Mouse (Mus musculus) small intestine, adult 2 months (tissue): ENCODE data around the gene Alox15. TPM values are rescaled to one million over a fixed set of nuclear protein-coding genes. Genes with fewer than 3 reads are reported as not detected.

Source experiments
- H3K27ac ChIP-seq: fragments of 200-500 bp; 2 replicates; pipeline ENCODE4 v1.5.1; 2012; ENCODE audit warnings: low read depth, low read length, control low read depth, inconsistent platforms; ENCODE audit not compliant: insufficient read depth
- H3K27me3 ChIP-seq: fragments of 200-500 bp; 2 replicates; pipeline ENCODE4 v1.6.1; 2012; ENCODE audit warnings: mild to moderate bottlenecking, moderate library complexity, low read length, inconsistent platforms; ENCODE audit not compliant: control insufficient read depth, insufficient read depth
- H3K36me3 ChIP-seq: fragments of 200-500 bp; 2 replicates; pipeline ENCODE4 v1.6.1; 2012; ENCODE audit warnings: mild to moderate bottlenecking, low read length, control low read depth, inconsistent platforms; ENCODE audit not compliant: control insufficient read depth, insufficient read depth
- H3K4me1 ChIP-seq: fragments of 200-500 bp; 2 replicates; pipeline ENCODE4 v1.6.1; 2012; ENCODE audit warnings: low read length, inconsistent platforms, mixed read lengths; ENCODE audit not compliant: control insufficient read depth, insufficient read depth, insufficient read length
- H3K4me3 ChIP-seq: fragments of 200-500 bp; 2 replicates; pipeline ENCODE4 v1.5.1; 2012; ENCODE audit warnings: low read depth, mild to moderate bottlenecking, control low read depth, inconsistent platforms, low read length, moderate library complexity
- CTCF ChIP-seq: fragments of 200-500 bp; IDR thresholded peaks from 2 replicates; pipeline ENCODE4 v1.5.1; 2012; ENCODE audit warnings: low read depth, mild to moderate bottlenecking, control low read depth, inconsistent platforms, low read length, moderate library complexity, mixed read lengths; ENCODE audit not compliant: insufficient replicate concordance, insufficient read length; ENCODE audit errors: extremely low read depth
- POLR2A ChIP-seq: fragments of 200-500 bp; IDR thresholded peaks from 2 replicates; pipeline ENCODE4 v1.6.1; 2012; ENCODE audit warnings: low read depth, mild to moderate bottlenecking, control low read depth, inconsistent platforms, low read length, moderate library complexity
- WGBS: fragments of 180-500 bp; shearing (Covaris S2); methylation state at CpG from one replicate; pipeline ENCODE4 v1.1.7; 2018; 5-methylcytosine and 5-hydroxymethylcytosine counted together
- polyA plus RNA-seq: library from polyadenylated mRNA; depleted of rRNA; stranded (reverse); fragments of >200 nt; gene quantifications from 2 replicates; pipeline ENCODE4 v1.2.3, GENCODE M21; 2012; rRNA removed

The Alox15 gene
- polyA plus RNA-seq, 1 experiment = 3.2 TPM

DNA sequence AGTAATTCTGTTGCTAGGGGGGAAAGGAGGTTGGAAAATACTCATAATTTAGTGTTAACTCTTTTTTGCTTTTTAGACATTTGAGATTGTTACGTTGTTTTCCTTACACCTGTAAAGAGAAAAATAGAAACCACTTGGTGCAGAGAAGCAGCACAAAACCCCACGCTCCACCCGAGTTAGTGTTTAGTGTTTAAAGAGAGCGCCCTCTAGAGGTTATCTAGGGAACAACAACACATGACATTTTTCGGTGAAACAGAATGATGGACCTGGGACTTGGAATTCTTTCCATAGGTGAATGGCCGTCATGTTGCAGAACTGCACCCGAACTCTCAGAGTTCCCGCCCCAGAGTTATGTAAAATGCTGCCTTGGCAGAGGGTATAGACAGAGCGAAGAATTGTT is 42.5 kb downstream of the Alox15 start:
- Histone ChIP-seq H3K4me3 (no peak overlapping the region), H3K36me3 (no peaks in the 10 kb centered on the region), H3K4me1 (no peaks in the 10 kb centered on the region), H3K27me3 (no peaks in the 10 kb centered on the region; the same call in 1 of the 2 replicates), H3K27ac (no peak overlapping the region)
- no peak for TF ChIP-seq POLR2A
- TF ChIP-seq CTCF = peak; percentile 47; the same call in 1 of the 2 replicates
- WGBS = 10% methylated on average over 9 of the region's 9 CpGs

DNA sequence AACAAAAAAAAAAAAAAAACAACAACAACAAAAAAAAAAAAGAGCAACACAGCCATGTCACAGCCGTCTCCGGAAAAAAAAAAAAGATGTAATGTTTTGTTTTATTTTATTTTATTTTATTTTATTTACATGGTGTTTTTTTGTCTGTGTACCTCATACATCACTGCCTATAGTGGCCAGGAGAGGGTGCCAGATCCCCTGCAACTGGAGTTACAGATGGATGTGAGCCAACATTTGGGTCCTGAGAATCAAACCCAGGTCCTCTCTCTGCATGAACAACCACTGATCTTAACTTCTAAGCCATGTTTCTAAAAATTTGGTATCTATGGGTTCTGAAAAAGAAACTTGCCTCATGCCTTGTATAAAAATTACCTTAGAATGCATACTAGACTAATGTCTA is 43.5 kb downstream of the Alox15 start:
- Histone ChIP-seq H3K36me3 (no peaks in the 10 kb centered on the region), H3K27me3 (no peaks in the 10 kb centered on the region; the same call in 1 of the 2 replicates), H3K4me3 (no peak overlapping the region), H3K27ac (no peak overlapping the region), H3K4me1 (no peaks in the 10 kb centered on the region)
- TF ChIP-seq POLR2A = no peak
- no peak for TF ChIP-seq CTCF
- WGBS = 93% methylated on average over 2 of the region's 2 CpGs

DNA sequence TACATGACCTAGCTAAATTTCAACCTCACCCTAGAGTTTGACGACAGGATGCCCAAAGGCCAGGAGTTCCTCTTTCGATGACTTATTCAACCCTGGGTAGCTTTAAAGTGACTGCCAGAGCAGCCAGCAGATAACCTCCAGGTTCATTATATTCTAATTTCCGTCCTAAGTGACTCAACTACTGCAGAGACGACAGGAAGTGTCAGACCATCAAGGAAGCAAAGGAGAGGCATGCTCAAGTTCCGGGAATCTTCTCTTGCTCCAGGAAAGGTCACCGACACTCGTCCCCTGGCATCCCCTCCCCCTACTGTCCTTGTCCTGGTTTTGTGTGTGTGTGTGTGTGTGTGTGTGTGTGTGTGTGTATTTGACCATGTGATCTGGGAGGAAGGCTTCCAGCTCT is 45.7 kb downstream of the Alox15 start:
- no peaks in the 10 kb centered on the region for H3K36me3 ChIP-seq
- no peaks in the 10 kb centered on the region; the same call in 1 of the 2 replicates for H3K27me3 ChIP-seq
- no peak overlapping the region for H3K27ac ChIP-seq
- TF ChIP-seq POLR2A (no peak), CTCF (no peak)
- H3K4me3 ChIP-seq = no peak overlapping the region
- H3K4me1 ChIP-seq = no peaks in the 10 kb centered on the region
- WGBS = 50% methylated on average over 7 of the region's 7 CpGs

DNA sequence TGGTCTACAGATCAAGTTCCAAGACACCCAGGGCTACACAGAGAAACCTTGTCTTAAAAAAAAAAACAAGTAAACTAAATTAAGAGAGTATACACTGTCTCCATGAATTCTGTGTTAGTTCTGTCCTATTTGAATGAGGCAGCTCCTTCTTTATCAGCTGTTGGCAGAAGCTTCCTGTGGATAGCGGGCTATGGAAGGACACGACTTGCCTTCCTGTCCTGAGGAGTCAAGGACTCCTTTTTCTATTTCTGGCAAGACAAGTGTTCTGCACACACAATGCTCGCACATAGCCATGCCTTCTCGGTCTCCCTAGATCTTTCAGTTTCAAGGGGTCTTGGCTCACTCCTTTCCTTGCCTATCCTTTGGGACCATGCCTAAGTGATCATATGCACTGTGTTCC is 49.5 kb downstream of the Alox15 start:
- TF ChIP-seq CTCF = no peak
- no peak for TF ChIP-seq POLR2A
- no peaks in the 10 kb centered on the region for H3K36me3 ChIP-seq
- no peaks in the 10 kb centered on the region; the same call in 1 of the 2 replicates for H3K27me3 ChIP-seq
- no peak overlapping the region for H3K27ac ChIP-seq
- whole genome bisulfite sequencing = 79% methylated on average over 4 of the region's 4 CpGs
- no peaks in the 10 kb centered on the region for H3K4me1 ChIP-seq
- no peak overlapping the region for H3K4me3 ChIP-seq

- H3K4me3 ChIP-seq = no peak overlapping the region
- H3K27ac ChIP-seq = no peak overlapping the region; the same call in 1 of the 2 replicates
- WGBS = 17% methylated on average over 12 of the region's 12 CpGs
- no peaks in the 10 kb centered on the region for H3K27me3 ChIP-seq
- TF ChIP-seq POLR2A = no peak
- TF ChIP-seq CTCF = no peak
- H3K36me3 ChIP-seq = no peaks in the 10 kb centered on the region
- H3K4me1 ChIP-seq = no peaks in the 10 kb centered on the region
These were observed 53.9 kb downstream of the Alox15 start for GRCm38 (mm10) chr11:70297836-70298454.

- H3K36me3 ChIP-seq = no peaks in the 10 kb centered on the region
- TF ChIP-seq POLR2A (no peak), CTCF (no peak)
- H3K4me3 ChIP-seq = no peak overlapping the region
- 41% methylated on average over 4 of the region's 4 CpGs for WGBS
- H3K27ac ChIP-seq = no peak overlapping the region; the same call in 1 of the 2 replicates
- no peaks in the 10 kb centered on the region for H3K27me3 ChIP-seq
- H3K4me1 ChIP-seq = no peaks in the 10 kb centered on the region
These were observed 54.4 kb downstream of the Alox15 start for GRCm38 (mm10) chr11:70297405-70297804.

Other genes starting within 250 kb of the Alox15 start
- gene Mgl2, start 221.7 kb downstream of the Alox15 start, polyA plus RNA-seq = 0.93 and 1.6 TPM in 2 replicates
- gene Clec10a, start 195.8 kb downstream of the Alox15 start, polyA plus RNA-seq = 0.24 and 1.0 TPM in 2 replicates
- 6.6 and 12.7 TPM in 2 replicates for gene Slc16a11, start 139.3 kb downstream of the Alox15 start, polyA plus RNA-seq
- 3.2 and 4.7 TPM in 2 replicates for gene Slc16a13, start 131.0 kb downstream of the Alox15 start, polyA plus RNA-seq
- gene Bcl6b, start 122.2 kb downstream of the Alox15 start, polyA plus RNA-seq = 0.98 and 2.2 TPM in 2 replicates
- 25.2 and 45.3 TPM in 2 replicates for gene 0610010K14Rik, start 114.1 kb downstream of the Alox15 start, polyA plus RNA-seq
- gene Gm21988, start 112.2 kb downstream of the Alox15 start, polyA plus RNA-seq = 2.6 and 4.4 TPM in 2 replicates
- 86.6 and 182 TPM in 2 replicates for gene Rnasek, start 112.2 kb downstream of the Alox15 start, polyA plus RNA-seq
- gene Alox12, start 96.7 kb downstream of the Alox15 start, polyA plus RNA-seq = 0.62 and 1.6 TPM in 2 replicates
- 0.24 and 0.51 TPM in 2 replicates for gene Alox12e, start 29.4 kb downstream of the Alox15 start, polyA plus RNA-seq
- 7.5 and 12.2 TPM in 2 replicates for gene Pelp1, start 58.0 kb upstream of the Alox15 start, polyA plus RNA-seq
- 15.3 and 23.2 TPM in 2 replicates for gene Arrb2, start 80.6 kb upstream of the Alox15 start, polyA plus RNA-seq
- gene Med11, start 99.9 kb upstream of the Alox15 start, polyA plus RNA-seq = 16.4 and 24.1 TPM in 2 replicates
- gene Zmynd15, start 107.4 kb upstream of the Alox15 start, polyA plus RNA-seq = 2.5 and 7.1 TPM in 2 replicates
- gene Cxcl16, start 108.0 kb upstream of the Alox15 start, polyA plus RNA-seq = 28.1 and 48.0 TPM in 2 replicates
- 331 and 587 TPM in 2 replicates for gene Tm4sf5, start 153.2 kb upstream of the Alox15 start, polyA plus RNA-seq
- not detected in 2 replicates for gene Vmo1, start 162.6 kb upstream of the Alox15 start, polyA plus RNA-seq
- gene Gltpd2, start 167.2 kb upstream of the Alox15 start, polyA plus RNA-seq = 4.3 and 8.4 TPM in 2 replicates
- 146 and 264 TPM in 2 replicates for gene Psmb6, start 173.3 kb upstream of the Alox15 start, polyA plus RNA-seq
- not detected in 2 replicates for gene Gm40193, start 180.9 kb upstream of the Alox15 start, polyA plus RNA-seq
- 11.0 and 24.9 TPM in 2 replicates for gene Pld2, start 188.0 kb upstream of the Alox15 start, polyA plus RNA-seq
- gene Mink1, start 210.8 kb upstream of the Alox15 start, polyA plus RNA-seq = 43.6 and 82.0 TPM in 2 replicates